Mouse (Mus musculus) neural tube, embryonic 15.5 days (tissue): ENCODE results near the gene Med31. TPM values are rescaled to one million over a fixed set of nuclear protein-coding genes. Genes with fewer than 3 reads are reported as not detected.
"Not testable (repeated sequence)": the region's sequence is repeated elsewhere in the genome, so short reads cannot be mapped to it uniquely, and the experiment has no call there.

Experiments
- ATAC-seq: fragments of 200-750 bp; cut with Nextera tagmentation; 2 replicates; pipeline ENCODE4 v1.8.0; 2017; ENCODE audit warnings: mild to moderate bottlenecking, moderate TSS enrichment, moderate library complexity; ENCODE audit not compliant: low FRiP score
- H3K27ac ChIP-seq: fragments of 300-500 bp; sonication (generic); replicated peaks from 2 replicates; pipeline ENCODE4 v1.5.1; 2015; ENCODE audit warnings: mild to moderate bottlenecking, inconsistent platforms
- H3K27me3 ChIP-seq: fragments of 300-500 bp; sonication (generic); replicated peaks from 2 replicates; pipeline ENCODE4 v1.6.1; 2015; ENCODE audit warnings: inconsistent platforms
- H3K36me3 ChIP-seq: fragments of 300-500 bp; sonication (generic); 2 replicates; pipeline ENCODE4 v1.6.1; 2015; ENCODE audit warnings: inconsistent platforms
- H3K4me1 ChIP-seq: fragments of 300-500 bp; sonication (generic); 2 replicates; pipeline ENCODE4 v1.6.1; 2015; ENCODE audit warnings: inconsistent platforms
- H3K4me2 ChIP-seq: fragments of 300-500 bp; sonication (generic); 2 replicates; pipeline ENCODE4 v1.6.1; 2015; ENCODE audit warnings: inconsistent platforms, mild to moderate bottlenecking, moderate library complexity
- H3K4me3 ChIP-seq: fragments of 300-500 bp; sonication (generic); replicated peaks from 2 replicates; pipeline ENCODE4 v1.5.1; 2015; ENCODE audit warnings: mild to moderate bottlenecking, inconsistent platforms
- H3K9ac ChIP-seq: fragments of 300-500 bp; sonication (generic); replicated peaks from 2 replicates; pipeline ENCODE4 v1.6.1; 2015; ENCODE audit warnings: mild to moderate bottlenecking, inconsistent platforms
- H3K9me3 ChIP-seq: fragments of 300-500 bp; sonication (generic); replicated peaks from 2 replicates; pipeline ENCODE4 v1.6.1; 2016; ENCODE audit warnings: inconsistent platforms
- WGBS: fragments of 180-500 bp; shearing (Covaris S2); methylation state at CpG from one replicate; pipeline ENCODE4 v1.1.7; 2015; ENCODE audit warnings: mixed read lengths; 5-methylcytosine and 5-hydroxymethylcytosine counted together
- polyA plus RNA-seq: library from polyadenylated mRNA; unstranded; fragments of >200 nt; fragmentation: Nextera tagmentation; extraction: Ambion mirVana; gene quantifications from 2 replicates; pipeline ENCODE4 v1.2.1, GENCODE M21; 2015

The Med31 gene
- polyA plus RNA-seq, 1 experiment from 2014 or later = 55.3 TPM

GRCm38 (mm10) chr11:72194259-72194658 is 21.1 kb downstream of the Med31 start:
- no peak for ATAC-seq
- H3K36me3 ChIP-seq = peaks cover 56% of the 10 kb centered on the region
- H3K4me3 ChIP-seq = no peak overlapping the region
- H3K27me3 ChIP-seq = no peaks in the 10 kb centered on the region
- no peaks in the 10 kb centered on the region for H3K9me3 ChIP-seq
- no peak overlapping the region for H3K4me2 ChIP-seq
- H3K4me1 ChIP-seq = no peaks in the 10 kb centered on the region
- H3K9ac ChIP-seq = no peak overlapping the region
- WGBS = 94% methylated on average over 2 of the region's 2 CpGs
- no peak overlapping the region for H3K27ac ChIP-seq

GRCm38 (mm10) chr11:72190857-72191256 is 24.5 kb downstream of the Med31 start:
- Histone ChIP-seq H3K4me2 (no peak overlapping the region), H3K4me1 (no peaks in the 10 kb centered on the region), H3K36me3 (peaks cover 57% of the 10 kb centered on the region), H3K27me3 (no peaks in the 10 kb centered on the region), H3K4me3 (no peak overlapping the region), H3K9ac (no peak overlapping the region), H3K9me3 (no peaks in the 10 kb centered on the region), H3K27ac (no peak overlapping the region)
- WGBS = 64% methylated on average over 1 of the region's 1 CpGs
- ATAC-seq = no peak

GRCm38 (mm10) chr11:72184252-72184651 is 31.1 kb downstream of the Med31 start:
- no peaks in the 10 kb centered on the region for H3K27me3 ChIP-seq
- peaks cover 51% of the 10 kb centered on the region for H3K36me3 ChIP-seq
- no peak overlapping the region for H3K4me3 ChIP-seq
- no peaks in the 10 kb centered on the region for H3K4me1 ChIP-seq
- H3K27ac ChIP-seq = no peak overlapping the region
- ATAC-seq = no peak
- 95% methylated on average over 4 of the region's 4 CpGs for whole genome bisulfite sequencing
- H3K4me2 ChIP-seq = no peak overlapping the region
- H3K9me3 ChIP-seq = no peaks in the 10 kb centered on the region
- no peak overlapping the region for H3K9ac ChIP-seq

- Histone ChIP-seq H3K9me3 (no peaks in the 10 kb centered on the region), H3K4me1 (no peaks in the 10 kb centered on the region), H3K9ac (no peak overlapping the region), H3K27ac (no peak overlapping the region), H3K4me2 (no peak overlapping the region), H3K36me3 (peaks cover 51% of the 10 kb centered on the region), H3K4me3 (no peak overlapping the region), H3K27me3 (no peaks in the 10 kb centered on the region)
- ATAC-seq = no peak
- WGBS = 81% methylated on average over 4 of the region's 4 CpGs
Observed at GRCm38 (mm10) chr11:72181136-72181535, 34.3 kb downstream of the Med31 start.

GRCm38 (mm10) chr11:72180556-72180955 is 34.8 kb downstream of the Med31 start:
- 90% methylated on average over 5 of the region's 5 CpGs for WGBS
- Histone ChIP-seq H3K9ac (no peak overlapping the region), H3K27me3 (no peaks in the 10 kb centered on the region), H3K4me1 (no peaks in the 10 kb centered on the region), H3K36me3 (peaks cover 48% of the 10 kb centered on the region), H3K9me3 (no peaks in the 10 kb centered on the region), H3K4me2 (no peak overlapping the region), H3K27ac (no peak overlapping the region), H3K4me3 (no peak overlapping the region)
- no peak for ATAC-seq

GRCm38 (mm10) chr11:72176553-72176952 is 38.8 kb downstream of the Med31 start:
- H3K36me3 ChIP-seq = peaks cover 71% of the 10 kb centered on the region
- ATAC-seq = no peak

GRCm38 (mm10) chr11:72175966-72176365 is 39.4 kb downstream of the Med31 start:
- 57% methylated on average over 5 of the region's 5 CpGs for WGBS
- Histone ChIP-seq H3K4me1 (no peaks in the 10 kb centered on the region), H3K4me2 (no peak overlapping the region)

More at GRCm38 (mm10) chr11:72176553-72176952, 38.8 kb downstream of the Med31 start:
- no peak overlapping the region for H3K4me3 ChIP-seq
- no peak overlapping the region for H3K9ac ChIP-seq
- H3K4me2 ChIP-seq = no peak overlapping the region
- H3K4me1 ChIP-seq = no peaks in the 10 kb centered on the region
- H3K9me3 ChIP-seq = no peaks in the 10 kb centered on the region
- H3K27ac ChIP-seq = no peak overlapping the region
- 26% methylated on average over 3 of the region's 3 CpGs for whole genome bisulfite sequencing
- H3K27me3 ChIP-seq = no peaks in the 10 kb centered on the region

GRCm38 (mm10) chr11:72174721-72175120 is 40.7 kb downstream of the Med31 start:
- Histone ChIP-seq H3K36me3 (peaks cover 74% of the 10 kb centered on the region), H3K9ac (no peak overlapping the region), H3K27me3 (no peaks in the 10 kb centered on the region), H3K27ac (no peak overlapping the region), H3K4me3 (no peak overlapping the region), H3K4me1 (no peaks in the 10 kb centered on the region), H3K9me3 (no peaks in the 10 kb centered on the region), H3K4me2 (no peak overlapping the region)
- WGBS = 89% methylated on average over 6 of the region's 6 CpGs
- ATAC-seq = no peak

More at GRCm38 (mm10) chr11:72175966-72176365, 39.4 kb downstream of the Med31 start:
- no peak for ATAC-seq
- no peak overlapping the region for H3K4me3 ChIP-seq
- H3K27ac ChIP-seq = no peak overlapping the region
- H3K9ac ChIP-seq = no peak overlapping the region
- H3K36me3 ChIP-seq = peaks cover 67% of the 10 kb centered on the region
- no peaks in the 10 kb centered on the region for H3K27me3 ChIP-seq
- no peaks in the 10 kb centered on the region for H3K9me3 ChIP-seq

- no peak overlapping the region for H3K27ac ChIP-seq
- no peak overlapping the region for H3K4me3 ChIP-seq
- H3K36me3 ChIP-seq = peaks cover 77% of the 10 kb centered on the region
- H3K4me2 ChIP-seq = no peak overlapping the region
- 89% methylated on average over 5 of the region's 5 CpGs for WGBS
- no peaks in the 10 kb centered on the region for H3K4me1 ChIP-seq
- ATAC-seq = no peak
- no peak overlapping the region for H3K9ac ChIP-seq
- no peaks in the 10 kb centered on the region for H3K9me3 ChIP-seq
- no peaks in the 10 kb centered on the region for H3K27me3 ChIP-seq
Observed at GRCm38 (mm10) chr11:72173506-72173905, 41.9 kb downstream of the Med31 start.

- H3K36me3 ChIP-seq = peaks cover 74% of the 10 kb centered on the region
- not testable (repeated sequence) for H3K27me3 ChIP-seq, H3K27ac ChIP-seq, H3K9ac ChIP-seq, H3K4me2 ChIP-seq, H3K4me3 ChIP-seq, H3K9me3 ChIP-seq, ATAC-seq, H3K4me1 ChIP-seq
- WGBS = 42% methylated on average over 4 of the region's 4 CpGs
Observed at GRCm38 (mm10) chr11:72171906-72172305, 43.5 kb downstream of the Med31 start.

- Histone ChIP-seq H3K9me3 (no peaks in the 10 kb centered on the region), H3K36me3 (peaks cover 80% of the 10 kb centered on the region), H3K27me3 (no peaks in the 10 kb centered on the region), H3K4me3 (no peak overlapping the region), H3K4me1 (no peaks in the 10 kb centered on the region), H3K4me2 (no peak overlapping the region), H3K27ac (no peak overlapping the region), H3K9ac (no peak overlapping the region)
- 93% methylated on average over 4 of the region's 4 CpGs for WGBS
- no peak for ATAC-seq
Observed at GRCm38 (mm10) chr11:72169871-72170270, 45.5 kb downstream of the Med31 start.

- WGBS = 94% methylated on average over 2 of the region's 2 CpGs
- no peak for ATAC-seq
- H3K36me3 ChIP-seq = peaks cover 70% of the 10 kb centered on the region
- no peaks in the 10 kb centered on the region for H3K4me1 ChIP-seq
- no peak overlapping the region for H3K4me2 ChIP-seq
- no peaks in the 10 kb centered on the region for H3K9me3 ChIP-seq
- H3K4me3 ChIP-seq = no peak overlapping the region
- H3K27ac ChIP-seq = no peak overlapping the region
- no peaks in the 10 kb centered on the region for H3K27me3 ChIP-seq
- no peak overlapping the region for H3K9ac ChIP-seq
Observed at GRCm38 (mm10) chr11:72163198-72163597, 52.2 kb downstream of the Med31 start.
